Mouse (Mus musculus) inflammation-experienced regulatory T-cells, adult 6 months (primary cell): ENCODE results near the gene Lbhd2. TPM values are rescaled to one million over a fixed set of nuclear protein-coding genes. Genes with fewer than 3 reads are reported as not detected.

ENCODE experiments used
- ATAC-seq: one replicate; pipeline ENCODE4 v1.8.0; 2017
- polyA plus RNA-seq, 3 experiments: library from polyadenylated mRNA; unstranded; fragments of 100-300 nt; shearing (Covaris generic); gene quantifications; one replicate each; pipeline ENCODE4 v1.2.1; 2017

Lbhd2 gene
- polyA plus RNA-seq, 3 experiments from 2014 or later = 3.5 TPM; not detected in 2

DNA sequence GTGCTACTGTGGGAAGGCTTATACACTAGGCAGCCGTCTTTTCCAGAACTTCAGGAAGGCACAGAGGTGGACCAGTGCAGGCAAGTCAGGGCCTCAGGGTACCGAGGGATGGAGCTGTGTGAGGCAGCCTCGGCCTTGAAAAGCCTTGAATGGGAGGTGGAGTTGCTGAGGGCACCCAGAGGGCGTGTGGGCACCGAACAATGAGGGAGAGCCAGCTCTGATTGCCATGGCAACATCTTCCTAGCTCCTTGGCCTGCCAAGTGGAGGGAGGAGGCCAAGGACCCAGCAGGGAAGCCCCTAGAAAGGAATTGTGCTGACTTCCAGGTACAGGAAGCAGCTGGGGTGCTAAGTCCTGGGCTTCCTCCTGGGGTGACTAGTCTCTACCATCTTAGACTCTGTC, 3.0 kb downstream of the Lbhd2 start:
- ATAC-seq = no peak

DNA sequence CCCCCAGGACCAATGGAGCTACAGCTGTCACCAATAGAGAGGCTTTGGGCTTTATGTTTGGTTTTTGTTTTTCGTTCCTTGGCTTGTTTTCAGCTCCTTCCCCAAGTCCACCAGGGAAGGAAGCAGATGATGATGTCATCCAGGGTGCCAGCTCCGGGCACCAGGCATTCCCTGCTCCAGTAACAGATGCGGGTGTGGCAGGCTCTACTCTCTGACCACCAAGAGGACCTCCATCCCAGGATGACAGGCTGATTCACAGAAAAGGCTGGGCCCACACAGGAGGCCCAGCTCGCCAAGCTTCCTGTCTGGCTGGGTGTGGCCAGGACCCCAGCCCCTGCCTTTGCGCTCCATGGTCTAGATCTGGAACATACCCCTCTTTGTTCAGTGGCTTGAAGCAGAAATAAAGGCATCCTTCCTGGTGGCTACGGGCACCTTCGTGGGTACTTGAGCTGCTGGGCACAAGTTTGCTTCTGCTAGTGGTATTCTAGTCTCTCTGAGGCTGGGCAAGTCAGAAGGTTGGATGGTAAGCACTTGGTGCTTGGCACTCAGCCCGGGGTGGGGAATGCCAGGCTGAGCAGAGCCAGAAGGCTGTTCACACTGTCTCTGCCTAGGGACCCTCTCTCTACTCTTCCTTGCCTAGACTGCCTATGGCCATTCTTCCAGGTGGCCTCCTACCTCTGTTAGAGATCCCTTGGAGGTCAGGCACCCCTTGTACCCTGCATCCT, 5.2 kb downstream of the Lbhd2 start:
- no peak for ATAC-seq

DNA sequence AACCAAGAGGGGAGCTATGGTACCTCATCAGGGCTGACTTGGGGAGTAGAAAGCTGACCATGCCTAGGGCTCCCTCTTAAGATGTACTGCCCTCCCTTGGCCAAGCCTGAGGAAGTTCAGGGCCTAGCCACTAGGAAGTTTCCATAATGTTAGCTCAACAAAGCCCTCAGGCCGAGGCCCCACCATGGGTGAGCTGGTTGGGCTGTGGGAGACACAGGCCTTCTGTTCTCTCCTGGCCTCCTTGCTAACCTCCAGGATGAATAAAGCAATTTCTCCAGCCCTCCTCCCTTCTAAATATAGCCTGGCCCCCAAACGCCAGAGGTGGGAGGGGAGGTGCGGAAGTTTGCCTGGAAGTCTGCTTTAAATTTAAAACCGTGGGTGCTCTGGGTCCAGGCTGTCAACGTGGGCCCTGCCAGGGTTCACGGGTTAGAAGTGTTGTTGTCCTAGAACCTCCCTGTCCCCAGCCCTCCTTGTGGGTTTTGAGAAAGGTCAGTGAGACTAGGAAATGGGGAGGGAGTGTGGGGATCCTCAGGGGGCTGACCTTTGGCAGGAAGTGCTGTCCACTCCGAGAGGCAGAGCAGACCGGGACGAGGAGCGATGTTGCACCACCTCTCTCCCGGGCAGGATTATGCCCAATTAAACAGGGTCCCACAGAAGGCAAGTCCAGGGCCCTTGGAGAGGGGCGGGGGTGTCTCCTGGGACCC, 6.1 kb downstream of the Lbhd2 start:
- ATAC-seq = no peak

DNA sequence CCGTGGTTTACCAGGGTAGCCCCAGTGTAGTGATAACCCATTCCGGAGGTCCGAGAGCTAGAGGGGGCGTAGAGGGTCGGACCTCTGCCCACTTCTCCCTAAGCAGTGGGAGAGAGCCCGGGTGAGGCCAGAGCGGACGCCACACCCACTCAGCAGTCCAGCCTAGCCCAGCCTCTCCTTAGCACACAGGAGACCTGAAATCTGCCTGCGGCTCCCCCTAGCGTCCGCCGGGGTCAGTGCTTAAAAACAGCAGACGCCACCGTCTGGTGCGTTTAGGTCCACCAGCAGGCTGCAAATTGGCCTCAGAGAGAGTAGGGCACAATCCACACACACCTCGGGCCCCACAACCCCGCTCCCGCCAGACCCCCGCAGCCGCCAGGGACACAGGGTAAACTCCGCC, 6.7 kb downstream of the Lbhd2 start:
- ATAC-seq = peak; percentile 41

DNA sequence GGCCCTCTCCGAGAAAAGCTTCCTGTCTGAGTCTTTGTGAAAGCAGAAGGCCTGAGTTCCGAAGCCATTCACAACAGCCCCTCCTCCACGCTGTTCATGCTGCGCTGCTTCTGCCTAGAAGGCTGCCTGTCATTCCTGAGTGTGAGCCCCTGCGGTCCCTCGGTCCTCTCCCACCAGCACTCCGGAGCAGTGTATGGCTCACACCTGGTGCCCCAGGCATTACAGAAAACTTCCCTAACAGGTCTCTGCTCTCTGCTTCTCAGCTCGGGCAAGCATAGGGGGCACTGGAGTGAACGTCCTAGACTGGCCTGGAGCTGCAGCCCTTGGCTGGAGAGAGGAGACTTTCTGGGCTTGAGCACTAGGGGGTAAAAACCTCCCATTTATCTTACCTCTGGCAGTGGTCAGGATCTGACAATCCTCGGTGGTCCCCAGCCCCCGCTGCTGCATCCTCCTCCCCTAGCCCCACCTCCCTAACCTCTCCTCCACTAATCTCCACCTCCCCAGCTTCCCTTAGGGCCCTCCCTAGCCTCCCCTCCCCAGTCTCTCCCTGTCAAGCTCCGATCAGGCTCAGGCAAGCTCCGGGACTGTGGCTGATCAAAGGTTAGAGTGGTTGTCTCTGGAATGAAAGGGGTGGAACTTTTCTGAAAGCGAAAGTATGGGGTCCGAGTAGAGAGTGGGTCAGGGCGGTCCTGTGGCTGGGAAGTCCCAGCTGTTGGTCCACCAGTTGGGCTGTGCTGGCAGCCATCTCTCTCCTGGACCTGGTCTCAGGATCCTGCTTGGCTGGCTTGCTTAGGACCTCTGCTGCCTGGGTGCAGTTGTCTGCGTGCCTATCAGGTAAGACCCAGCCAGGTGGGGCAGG, 10.5 kb downstream of the Lbhd2 start, which contains the start of gene Exoc3l4:
Exoc3l4 (plus strand) TSS at position 97 of the 859 bp plus-strand sequence.
- no peak for ATAC-seq

DNA sequence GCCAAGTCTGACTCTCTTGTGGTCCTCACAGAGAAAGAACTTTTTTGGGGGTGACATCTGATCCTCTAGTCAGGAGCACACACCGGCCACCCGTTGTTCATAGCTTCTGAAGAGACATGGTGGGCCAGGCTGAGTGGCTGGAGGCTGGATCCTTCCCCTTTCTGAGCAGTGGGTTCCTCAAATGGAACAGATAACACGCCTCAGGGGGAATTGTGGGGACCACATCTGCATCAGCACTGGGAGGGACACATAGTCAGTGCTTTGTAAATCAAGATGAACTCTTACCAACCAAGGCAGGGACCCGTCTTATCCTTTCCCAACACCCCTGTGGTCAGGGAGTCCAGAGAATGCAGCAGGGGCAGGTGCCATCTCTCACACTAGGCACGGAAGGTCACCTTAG, 13.3 kb downstream of the Lbhd2 start:
- ATAC-seq = no peak

DNA sequence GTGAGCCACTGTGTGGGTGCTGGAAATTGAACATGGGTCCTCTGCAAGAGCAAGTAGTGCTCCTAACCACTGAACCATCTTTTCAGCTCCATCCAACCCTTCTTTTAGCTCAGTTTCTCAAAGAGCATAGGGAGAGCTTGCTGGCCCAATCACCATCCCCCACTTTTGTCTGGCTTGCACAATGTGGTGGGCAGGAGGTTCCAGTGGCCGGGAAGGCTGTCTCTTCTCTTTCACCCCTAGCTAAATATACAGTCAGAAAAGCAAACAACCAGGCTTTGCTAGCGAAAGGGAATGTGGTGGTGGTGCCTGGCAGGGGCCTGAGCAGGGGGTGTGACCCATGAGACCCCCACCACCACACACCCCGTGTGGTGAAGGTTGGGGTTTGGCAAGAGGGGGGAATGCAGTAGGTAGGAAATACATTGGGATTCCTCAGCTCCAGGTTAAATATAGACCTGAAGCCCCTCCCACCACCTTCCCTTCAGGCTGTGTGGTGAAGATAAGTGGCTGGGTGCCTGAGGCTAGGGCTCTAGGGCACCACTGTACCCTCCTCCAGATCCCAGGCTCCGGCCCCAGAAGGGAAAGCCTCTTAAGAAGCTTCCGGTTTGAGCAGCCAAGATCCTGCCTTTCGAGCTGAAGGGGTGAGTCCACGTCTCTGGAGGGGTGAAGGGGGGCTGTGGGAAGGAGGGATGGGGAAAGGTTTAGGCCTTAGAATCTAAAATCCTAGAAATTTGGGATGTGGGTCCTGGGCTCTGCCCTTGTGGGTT, 14.5 kb downstream of the Lbhd2 start:
- no peak for ATAC-seq

DNA sequence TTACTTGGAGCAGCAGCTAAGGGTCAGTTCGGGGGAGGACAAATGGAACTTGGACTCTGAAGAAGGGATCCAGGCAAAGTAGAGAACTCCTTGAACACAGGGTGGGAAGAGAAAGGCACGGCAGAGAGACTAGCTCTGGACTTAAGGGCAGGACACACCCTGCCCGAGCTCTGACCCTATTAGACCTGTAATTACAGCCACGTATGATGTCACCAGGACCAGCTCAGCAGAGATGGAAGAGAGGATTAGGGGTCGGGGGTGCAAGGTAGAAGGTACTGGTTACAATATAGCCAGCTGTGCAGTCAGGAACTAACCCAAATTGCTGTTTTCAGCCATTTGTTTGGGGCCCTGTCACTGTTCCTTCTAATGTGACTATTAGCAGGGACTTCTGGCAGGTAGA, 16.2 kb downstream of the Lbhd2 start:
- no peak for ATAC-seq

DNA sequence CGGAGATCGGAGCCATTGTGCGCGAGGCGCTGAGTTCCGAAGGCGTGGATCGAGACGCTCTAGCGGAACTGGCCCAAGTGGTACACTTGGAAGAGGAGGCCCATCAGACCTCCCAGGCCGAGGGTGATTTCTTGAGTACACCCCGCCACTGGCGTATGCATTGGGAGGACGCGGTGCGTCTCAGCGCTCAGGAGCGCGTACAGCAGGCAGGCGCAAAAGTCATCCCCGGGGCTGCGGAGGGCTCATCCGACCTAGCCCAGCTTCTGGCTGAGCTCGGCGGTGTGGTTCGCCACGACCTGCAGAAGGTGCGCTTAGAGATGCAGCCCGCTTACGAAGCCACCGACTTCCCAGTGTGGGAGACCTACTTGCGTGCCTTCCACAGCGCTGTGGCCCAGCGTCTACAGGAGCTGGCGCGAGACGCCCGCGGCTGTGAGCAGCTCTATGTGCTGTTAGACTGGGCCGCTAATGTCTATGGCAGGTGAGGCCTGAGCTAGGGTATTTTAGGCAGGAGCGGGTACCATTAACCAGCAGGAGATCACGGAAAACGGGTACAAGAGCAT, 17.0 kb downstream of the Lbhd2 start:
- no peak for ATAC-seq

DNA sequence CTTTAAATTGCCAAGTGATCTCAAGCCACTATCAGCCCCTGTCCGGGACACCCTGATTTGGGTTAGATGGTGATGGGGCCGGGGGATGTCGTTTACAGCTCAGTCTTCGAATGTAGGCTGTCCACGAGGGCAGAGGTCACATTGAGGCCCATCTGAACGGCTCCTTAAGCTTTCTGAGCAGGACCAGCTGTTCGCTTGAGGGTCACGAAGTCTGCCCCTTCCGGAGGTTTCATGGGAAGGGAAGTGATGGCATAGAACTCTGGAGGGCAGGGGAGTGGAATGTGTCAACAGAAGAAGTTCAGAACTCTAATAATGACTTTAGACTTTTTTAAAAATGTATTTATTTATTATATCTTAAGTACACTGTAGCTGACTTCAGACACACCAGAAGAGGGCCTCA, 17.9 kb downstream of the Lbhd2 start:
- ATAC-seq = no peak

DNA sequence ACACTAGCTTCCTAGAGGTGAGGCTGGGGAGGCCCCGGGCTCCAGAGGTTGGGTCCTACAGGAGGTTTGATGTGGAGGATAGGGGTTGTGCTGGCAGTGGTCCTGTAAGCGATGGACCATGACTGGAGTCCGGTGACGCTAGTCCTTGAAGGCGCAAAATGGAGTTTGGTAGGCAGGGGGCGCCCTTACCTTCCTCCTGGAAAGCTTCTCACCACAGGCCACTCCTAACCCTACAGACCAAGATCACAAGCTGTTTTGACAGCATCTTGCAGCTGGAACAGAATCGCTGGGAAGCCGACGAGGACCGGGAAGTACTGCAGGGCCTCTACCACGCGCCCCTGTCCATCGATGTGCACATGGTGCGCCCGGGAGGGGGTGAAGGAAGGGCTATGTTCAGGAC, 18.6 kb downstream of the Lbhd2 start:
- no peak for ATAC-seq

DNA sequence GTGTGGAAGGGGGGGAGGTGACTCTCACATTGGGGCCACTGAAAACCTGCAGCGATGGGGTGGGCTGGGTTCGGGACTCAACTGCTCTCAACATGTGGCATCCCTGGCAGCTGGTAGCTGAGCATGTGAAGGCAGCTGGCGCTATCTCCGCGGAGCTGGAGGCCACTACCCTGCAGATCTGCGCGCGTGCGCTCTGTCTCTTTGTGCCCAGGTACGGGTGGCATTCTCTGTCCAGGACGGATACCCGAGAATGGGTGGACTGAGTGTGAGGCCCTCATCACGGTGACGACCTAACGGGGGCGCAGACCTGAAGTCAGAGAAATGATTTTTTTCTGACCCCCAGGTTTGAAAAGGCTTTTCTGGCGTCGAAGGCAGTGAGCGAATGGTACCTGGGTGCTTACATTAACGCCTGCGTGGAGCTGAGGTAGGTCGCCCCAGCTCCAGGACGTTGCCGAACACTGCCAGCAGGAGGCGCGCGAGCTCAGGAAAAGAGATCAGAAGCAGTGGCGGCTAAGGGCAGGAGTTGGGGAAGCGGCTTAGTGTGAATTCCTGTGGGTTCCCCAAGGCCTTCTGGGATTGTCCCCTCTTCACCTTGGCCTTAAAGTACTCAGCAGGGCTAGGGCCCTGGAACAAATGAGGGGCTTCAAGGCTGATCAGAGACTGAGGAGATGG, 19.3 kb downstream of the Lbhd2 start:
- ATAC-seq = no peak

DNA sequence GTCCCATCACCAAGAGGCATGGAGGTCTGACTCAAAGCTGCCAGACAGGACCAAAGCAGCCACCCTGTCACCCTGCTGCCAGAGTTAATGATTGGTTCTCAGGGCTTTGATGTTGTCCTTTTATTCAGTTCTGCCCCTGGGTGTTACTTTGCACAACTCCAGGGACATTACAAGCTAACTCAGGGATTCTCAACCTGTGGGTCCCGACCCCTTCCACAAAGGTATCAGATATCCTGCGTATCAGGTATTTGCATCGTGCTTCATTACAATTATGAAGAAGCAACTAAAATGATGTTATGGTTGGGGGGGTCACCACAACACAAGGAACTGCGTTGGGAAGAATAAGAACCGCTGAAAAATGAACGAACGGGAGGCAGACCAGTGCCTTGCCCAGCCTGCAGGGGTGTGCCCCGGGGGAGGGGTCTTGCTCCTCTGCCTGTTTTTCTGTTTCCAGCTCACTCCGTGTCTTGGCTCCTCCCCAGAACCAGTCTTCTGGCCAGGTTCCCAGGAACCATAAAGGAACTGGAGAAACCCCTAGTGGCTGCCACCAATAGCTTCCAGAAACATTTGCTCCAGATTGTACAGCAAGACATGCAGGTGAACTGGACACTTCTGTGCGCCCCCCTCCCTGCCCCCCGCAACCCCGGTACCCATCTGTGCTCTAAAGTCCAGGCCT, 21.0 kb downstream of the Lbhd2 start:
- no peak for ATAC-seq

DNA sequence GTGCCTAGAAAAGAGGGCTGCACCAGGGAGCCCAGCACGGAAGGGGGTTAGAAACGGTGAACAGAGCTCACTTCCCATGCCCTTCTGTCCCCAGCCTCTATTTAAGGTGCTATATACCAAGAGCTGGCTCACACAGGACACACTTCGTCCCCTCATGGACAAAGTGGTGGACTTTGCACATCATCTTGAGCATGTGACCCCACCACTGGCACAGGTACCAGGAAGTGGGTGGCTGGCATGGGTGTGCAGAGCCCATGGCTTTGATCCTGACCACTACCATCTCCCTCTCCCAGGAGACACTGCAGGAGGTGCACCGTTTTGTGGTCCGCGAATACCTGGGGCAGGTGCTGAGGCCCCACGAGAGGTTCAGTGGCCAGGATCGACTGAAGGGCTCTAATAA, 21.8 kb downstream of the Lbhd2 start:
- ATAC-seq = no peak

DNA sequence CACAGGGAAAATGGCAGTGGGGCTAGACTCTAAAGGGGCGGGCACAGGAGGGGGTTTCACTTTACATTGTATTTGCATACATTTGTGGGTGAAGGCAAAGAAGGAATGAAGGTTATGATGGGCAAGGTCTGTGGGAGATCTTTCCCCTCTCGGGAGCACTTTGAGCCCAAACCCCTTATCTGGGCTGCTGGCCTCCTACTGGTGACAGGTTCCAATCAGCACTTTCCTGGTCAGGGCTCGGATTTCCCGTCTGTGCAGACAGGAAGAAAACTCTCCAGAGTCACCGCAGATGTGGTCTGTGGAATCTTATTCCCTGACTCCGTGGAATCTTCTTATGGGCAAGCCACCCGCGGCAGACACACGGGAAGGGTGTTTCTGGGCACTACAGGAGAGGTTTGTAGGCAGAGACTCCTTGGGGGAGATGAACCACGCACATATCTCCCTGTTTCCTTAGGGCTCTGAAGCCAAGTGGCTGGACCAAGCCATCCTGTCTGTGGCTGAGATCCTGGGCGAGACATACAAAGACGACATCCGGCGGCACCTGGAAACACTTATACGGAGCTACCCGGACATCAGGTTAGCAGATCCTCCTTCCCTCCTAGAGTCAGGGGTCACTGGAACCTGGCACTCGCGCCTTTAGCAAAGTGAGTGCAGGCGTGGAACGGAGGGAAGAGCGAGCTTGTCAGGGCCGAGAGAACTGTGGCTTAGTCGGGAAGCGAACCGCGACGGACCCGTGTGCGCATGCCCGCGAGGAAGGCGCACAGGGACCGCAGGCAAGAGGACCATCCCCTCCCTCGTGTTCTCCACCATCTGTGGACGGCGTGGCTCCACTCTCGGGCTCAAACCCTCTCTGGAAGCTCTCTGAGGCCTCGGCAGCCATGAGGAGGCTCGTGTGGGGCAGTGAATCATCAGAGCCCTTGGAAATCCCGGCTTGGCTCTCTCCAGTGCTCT, 22.6 kb downstream of the Lbhd2 start:
- ATAC-seq = no peak

DNA sequence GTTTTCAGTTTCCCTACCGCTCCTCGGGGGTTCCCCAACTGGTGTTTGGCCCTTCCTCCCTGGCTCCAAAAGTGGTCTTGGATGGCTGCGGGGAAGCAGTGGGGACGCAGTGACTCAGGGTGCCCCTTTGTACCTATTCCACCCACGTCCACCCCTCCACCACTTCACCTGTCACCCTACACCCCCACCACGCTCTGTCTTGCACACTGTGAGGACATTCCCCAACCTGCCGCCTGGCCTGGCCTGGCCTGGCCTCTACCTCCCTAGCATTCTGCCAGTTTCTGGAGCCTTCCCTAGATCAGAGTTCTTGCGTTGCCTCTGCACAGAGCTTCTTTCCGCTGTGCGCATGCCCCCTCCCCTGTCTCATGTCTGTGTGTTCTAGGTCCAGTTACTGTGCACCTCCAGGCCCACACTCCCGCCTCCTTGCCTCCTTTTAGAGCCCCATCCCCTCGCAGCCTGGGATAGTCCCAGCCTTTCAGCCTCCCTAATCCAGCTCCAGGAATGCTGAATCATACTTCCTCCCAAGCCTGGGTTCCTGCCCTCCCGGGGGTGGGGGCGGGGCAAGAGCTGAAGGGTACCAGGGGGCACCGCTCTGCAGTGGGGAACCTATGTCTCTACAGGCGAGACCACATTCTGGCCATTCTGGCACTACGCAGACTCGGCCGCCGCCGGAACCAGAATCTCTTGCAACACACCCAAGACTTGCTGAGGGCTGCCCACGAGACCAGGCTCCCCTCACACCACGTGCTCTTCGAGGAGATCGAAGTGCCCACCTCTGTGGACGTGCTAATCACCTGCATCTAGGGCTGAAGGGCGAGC, 23.6 kb downstream of the Lbhd2 start:
- no peak for ATAC-seq

DNA sequence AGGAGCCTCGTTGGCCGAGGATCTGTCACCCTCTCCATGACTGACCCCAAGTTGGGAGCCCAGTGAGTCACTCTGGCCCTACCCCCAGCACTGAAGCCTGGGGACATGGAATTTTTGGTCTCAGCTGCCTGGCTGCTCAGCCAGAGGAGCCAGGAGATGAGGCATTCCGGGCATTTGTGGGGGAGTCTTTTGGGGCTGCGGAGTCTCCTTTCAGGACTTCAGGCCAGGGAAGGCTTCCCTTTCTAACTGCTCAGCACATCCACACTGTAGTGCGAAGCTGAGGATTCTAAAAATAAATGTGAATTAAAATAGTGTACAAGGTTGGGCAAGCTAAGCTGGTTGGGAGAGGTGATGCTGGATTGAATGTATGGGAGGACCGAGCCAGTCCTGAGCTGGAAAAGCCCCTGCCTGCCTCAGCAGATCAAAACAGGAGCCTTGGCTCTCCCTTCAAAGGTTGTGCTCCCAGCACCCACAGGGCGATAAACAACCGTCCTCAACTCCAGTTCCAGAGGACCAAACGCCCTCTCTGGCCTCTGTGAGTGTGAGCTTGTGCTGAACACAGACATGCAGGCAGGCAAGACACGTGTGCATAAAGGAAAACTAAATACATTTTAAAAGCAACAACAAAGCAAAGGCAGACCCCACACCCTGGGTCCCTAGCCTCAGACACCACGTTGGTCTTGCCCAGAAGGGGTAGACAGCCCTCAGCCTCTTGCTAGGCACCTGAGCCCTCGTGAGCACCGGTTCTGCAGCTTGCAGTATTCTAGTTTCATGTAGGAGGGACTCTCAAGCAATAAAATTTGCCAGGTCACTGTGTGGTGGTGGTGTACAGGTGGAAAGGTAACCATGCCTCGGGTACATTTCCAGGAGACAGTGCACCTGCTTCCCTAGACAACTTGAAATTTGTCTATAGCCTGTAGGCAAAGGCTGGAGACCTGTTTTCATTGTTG, 24.5 kb downstream of the Lbhd2 start:
- ATAC-seq = no peak

DNA sequence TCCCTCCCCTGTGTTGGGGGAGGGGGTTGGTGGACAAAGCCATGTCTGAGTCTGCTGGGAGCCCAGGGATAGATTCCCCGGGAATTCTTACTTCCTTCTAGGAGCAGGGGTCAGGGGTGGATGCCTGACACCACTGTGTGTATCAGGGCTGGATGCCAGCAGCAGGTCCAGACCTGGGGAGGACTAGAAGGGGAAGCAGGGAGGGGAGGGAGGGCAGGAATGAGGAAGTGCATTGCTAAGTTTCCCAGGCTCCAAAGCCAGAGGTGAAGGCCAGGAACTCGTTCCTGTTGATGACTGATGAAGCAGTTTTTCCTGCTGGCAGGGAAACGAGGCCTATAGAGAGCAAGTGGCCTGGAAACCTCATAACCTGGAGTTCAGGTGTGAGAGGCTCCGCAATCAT, 25.5 kb downstream of the Lbhd2 start:
- no peak for ATAC-seq
